Mouse (Mus musculus) lung, postnatal 14 days (tissue): ENCODE data around the gene Dlx3.

Source experiments
- DNase-seq: peaks from one replicate; pipeline ENCODE4 v3.0.0; 2021

Gene Dlx3

DNA sequence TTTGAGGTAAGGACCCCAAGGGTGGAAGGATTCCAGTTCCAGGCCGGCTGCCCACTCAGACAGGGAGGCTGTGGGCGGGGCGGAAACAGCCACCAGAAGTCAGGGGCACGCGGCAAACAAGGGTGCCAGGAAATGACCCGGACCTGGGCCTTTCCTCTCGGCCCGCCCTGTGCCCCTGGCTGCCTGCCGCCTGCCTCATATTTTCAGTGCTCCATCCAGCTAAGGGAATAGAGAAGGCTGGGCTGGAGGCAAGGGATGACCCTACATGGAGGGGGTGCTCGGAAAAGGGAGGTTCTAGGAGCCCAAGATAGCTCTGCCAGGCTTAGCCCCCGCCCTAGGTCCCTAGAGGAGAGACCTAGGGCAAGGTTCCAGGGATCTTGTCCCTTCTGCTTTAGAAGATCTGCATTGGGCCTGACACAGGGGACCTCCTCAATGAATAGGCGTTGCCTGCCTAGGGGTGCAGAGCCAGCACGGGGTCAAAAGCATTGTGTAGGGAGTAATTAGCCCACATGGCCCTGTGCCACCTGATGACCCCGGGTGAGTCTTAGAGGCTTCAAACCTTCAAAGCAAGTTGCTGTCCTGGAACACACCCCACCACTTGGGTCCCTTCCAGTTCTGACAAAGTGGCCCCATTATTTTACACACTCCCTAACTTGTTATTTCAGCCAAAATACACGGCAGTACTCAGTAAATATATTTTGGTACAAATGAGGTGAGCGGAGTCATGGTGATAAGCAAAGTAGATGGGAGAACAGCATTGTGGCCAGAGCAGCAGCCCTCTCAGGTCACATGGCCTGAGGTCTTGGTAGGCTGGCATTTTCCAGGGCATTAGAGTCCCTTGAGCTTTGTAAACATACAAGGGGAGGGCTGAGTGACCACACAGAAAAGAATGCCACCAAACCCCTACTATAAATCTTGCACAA is 30.8 kb upstream of the Dlx3 start:
- peak; percentile 82 for DNase-seq

DNA sequence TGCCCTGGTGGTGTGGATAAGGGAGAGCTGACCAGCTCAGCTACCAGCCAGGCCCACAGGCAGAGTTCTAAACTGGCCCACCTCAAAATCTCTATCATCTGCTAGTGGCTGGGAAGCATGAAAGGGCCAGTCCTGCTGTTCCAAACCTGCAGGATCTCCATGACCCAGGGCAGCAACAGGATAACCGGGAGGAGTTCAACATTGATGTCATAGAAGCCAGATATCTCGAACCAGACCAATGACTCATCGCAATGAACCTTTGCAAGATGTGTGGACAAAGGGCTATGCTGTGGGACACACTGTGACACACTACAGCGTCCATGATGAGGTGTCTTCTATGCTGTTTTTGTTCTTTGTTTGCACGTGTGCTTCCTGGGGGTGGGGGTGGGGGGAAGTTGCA is 26.8 kb upstream of the Dlx3 start:
- no peak for DNase-seq

DNA sequence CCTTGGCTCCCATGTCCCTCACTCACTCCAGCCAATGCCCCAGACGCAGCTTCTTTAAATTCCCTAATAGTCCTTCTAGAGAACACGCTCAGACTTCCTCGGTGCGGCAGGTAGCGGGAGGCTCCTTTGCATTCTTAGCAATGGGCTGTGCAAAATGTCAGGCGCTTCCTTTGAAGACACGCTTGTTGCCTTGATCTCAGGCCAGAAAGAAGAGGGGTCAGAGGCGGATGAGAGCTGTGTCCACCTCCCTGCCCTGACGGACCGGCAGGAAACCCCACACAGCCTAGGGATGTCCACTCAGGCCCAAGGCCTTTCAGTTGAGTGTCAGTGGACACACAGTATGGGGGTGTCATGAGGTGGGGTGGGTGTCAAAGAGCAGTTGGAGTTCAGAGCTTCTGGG is 24.3 kb upstream of the Dlx3 start:
- DNase-seq = no peak

DNA sequence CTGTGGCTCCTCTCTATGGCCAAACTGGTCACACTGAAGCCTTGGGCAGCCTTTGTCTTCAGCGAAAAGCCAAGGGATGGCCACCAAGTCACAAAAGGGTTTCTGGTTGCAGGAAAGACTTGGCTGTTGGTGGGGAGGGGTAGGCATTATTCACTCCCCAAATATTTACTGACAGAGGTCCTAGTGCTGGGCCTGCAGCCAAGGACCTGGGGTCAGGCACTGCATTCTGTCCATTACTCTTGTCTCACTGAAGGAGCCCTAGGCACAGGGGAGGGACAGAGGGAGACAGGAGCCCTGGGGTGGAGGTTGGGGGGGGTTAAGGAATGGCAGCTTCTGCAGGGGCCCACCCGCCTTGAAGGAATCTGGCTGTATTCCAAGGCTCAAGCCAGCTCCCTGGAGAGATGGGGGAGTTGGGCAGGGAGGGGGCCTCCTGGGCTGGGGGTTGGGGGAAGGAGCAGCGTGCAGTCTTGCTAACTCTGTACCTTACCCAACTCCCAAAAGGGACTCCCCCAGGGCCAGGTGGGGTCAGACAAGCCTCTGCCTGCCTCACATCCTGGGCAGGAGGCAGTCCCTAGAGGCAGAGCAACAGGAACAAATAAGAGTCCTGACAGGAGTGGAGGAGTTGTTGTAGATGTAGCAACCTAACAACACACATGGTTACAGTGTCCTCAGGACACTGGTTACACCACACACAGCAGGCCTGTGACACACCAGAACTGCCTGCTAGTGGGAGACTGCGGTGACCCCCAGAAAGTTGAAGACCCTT is 23.1 kb upstream of the Dlx3 start:
- no peak for DNase-seq

DNA sequence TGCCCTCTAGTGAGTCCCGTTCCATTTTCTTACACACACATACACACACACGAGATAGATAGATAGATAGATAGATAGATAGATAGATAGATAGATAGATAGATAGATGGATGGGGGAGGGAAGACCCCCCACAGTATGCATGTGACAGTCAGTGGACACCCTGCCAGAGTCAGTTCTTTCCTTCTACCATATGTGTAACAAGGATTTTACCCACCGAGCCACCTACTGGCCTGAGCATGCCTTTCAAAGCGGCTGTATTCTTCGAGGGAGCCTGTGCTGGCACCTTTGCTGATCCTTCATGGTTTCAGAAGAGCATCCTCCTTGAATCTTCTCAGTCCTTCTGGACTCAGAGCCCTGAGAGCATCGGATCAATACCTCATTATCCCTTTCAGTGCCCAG is 22.0 kb upstream of the Dlx3 start:
- DNase-seq = no peak

DNA sequence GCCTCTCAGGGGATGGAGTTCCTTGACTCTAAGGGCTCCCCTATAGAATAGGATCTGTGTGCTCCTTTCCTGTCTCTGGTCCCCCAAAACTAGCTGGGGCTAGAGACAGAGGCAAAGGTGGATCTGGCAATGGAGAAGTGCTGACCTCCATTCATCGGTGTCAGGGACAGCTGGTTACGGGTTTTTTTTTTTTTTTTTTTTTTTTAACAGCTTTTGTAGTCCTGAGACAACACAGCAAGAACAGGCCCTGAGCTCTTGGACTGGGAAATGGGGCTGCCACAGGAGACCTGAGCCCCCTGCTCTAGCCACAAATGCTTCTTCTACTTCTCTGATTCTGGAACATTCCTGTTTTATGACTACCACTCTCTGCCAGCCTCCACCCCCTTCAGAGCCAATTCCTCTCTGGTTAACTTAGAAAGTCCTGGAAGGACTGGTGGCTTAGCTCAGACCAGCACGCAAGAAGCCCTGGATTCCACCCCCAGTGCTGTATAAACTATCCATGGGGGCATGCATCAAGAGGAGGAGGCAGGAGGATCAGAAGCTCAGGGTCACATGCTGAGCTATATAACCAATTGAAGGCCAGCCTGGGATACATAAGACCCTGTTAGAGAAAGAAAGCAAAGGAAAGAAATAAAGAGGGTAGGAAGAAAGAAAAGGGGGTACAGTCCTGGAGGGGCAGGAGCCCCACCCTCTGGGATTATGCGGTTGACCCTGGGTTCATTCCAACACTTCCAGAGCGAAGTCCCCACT is 21.4 kb upstream of the Dlx3 start:
- DNase-seq = no peak

DNA sequence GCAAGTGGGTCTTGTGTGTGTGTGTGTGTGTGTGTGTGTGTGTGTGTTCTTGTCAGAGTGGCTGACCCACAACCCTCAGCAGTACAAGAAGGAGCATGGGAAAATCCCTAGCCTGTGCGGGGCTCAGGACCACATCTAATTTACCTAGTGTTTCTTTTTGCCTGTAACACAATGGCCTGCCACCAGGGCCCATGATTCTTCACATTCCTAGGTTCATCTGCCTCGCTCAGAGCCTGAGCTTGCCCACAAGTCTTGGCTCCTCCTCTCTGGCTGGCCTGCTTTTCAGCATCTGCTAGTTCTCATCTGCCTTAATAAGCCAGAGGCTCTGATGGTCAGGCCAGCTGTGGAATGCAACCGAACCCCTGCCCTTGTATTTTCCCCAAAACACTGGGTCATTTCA is 19.5 kb upstream of the Dlx3 start:
- no peak for DNase-seq

DNA sequence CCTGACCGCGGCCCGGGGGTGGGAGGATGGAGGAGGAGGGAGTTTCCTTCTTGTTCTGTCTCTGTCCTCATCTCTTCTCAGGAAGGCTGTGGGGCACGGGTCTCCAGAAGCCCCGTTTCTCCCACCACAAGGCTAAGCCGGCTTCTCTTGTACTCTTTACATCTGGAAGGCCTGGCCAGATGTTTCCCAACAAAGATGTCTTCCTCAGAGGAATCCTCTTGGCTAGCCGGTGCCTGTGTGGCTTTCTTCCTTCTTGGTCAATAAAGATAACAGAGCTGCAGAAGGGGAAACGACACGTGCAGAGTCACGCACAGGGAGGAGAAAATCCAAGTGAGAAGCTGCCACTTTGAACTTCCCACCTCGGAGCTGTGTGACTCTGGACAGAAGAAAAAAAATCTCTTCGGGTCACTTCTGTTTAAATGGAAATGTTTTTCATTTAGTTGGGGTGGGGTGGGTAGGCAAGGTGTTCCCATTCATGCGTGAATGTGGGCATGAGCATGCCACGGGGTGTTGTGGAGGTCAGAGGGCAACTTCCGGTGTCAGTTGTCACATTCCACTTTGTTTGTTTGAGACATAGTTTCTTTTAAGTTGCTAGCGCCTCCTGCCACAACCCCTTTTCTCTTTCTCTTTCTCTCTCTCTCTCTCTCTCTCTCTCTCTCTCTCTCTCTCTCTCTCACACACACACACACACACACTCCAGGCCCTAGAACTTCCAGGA is 18.7 kb upstream of the Dlx3 start:
- no peak for DNase-seq

DNA sequence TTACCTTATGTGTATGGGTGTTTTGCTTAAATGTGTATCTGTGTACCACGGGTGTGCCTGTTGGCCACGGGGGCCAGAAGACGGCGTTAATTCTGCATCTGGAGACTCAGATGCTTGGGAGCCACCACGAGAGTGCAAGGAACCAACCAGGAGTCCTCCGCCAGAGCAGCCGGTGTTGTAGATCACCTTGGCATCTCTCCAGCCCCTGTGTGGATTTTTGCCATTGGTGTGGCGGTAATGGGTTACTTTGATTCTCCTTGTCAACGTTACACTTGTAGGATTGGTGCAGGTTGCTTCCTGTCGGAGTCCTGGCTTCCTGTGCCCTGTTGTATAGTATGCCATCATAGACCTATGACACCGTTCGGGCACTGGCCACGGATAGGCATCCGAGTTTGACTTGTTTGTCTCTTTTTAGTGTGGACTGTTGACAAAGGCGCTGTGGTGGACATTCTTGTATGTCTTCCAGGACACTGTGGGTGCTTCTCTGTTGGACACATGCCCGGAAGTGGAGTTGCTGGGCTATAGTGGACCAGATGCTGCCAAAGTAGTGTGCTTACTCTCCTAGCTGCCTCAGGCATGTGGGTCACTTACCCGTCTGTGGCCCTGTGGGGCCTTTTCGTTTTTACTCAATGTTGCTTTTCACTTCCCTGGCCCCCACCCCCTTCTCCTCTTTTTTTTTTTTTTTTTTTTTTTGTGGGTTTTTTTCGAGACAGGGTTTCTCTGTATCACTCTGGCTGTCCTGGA is 17.6 kb upstream of the Dlx3 start:
- peak; percentile 55 for DNase-seq

DNA sequence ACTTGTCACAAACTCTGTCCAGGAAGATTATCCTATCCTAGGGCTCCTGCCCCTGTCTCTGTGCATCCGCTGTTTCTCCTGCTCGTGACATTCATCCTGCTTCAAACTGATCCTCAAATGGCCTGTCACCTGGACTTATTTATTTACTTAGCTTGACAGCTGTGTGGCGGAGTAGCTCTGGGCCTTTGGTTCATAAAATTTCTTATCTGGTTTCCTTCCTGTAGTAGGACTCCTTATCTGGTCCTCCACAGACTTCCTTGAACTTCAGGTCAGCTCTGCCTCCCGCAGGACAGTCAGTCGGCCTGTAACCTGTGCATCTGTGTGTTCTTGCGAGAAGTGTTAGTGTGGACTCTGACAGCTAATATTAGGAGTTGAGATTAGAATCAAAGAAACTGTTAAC is 15.7 kb upstream of the Dlx3 start:
- no peak for DNase-seq

DNA sequence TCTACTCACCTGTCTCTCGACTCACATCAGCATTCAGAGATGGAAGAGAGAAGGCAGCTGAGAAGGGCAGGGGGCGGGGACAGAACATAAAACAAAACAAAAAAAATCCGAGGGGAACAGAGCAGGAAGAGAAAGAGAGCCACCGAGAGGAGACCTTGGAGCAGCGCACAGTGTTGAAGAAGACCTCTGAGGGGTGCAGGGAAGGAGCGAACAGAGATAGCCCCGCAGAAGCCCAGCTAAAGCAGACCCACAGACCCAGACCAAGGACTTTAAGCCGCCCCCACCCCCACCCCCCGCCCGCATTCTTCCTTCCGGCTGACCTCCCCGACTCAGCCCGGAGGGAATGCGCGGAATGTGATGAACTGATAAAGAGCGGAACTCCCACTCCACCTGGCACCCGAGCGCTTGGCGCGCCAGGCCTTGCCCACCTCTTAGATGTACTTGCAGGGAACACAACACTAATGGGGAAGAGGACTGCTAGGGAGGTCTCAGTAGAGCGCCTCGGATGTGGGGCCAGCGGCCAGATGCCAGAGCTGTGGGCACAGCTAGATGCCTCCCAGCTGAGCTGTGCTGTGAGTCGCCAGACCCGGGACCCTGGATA is 14.5 kb upstream of the Dlx3 start:
- DNase-seq = peak; percentile 59

DNA sequence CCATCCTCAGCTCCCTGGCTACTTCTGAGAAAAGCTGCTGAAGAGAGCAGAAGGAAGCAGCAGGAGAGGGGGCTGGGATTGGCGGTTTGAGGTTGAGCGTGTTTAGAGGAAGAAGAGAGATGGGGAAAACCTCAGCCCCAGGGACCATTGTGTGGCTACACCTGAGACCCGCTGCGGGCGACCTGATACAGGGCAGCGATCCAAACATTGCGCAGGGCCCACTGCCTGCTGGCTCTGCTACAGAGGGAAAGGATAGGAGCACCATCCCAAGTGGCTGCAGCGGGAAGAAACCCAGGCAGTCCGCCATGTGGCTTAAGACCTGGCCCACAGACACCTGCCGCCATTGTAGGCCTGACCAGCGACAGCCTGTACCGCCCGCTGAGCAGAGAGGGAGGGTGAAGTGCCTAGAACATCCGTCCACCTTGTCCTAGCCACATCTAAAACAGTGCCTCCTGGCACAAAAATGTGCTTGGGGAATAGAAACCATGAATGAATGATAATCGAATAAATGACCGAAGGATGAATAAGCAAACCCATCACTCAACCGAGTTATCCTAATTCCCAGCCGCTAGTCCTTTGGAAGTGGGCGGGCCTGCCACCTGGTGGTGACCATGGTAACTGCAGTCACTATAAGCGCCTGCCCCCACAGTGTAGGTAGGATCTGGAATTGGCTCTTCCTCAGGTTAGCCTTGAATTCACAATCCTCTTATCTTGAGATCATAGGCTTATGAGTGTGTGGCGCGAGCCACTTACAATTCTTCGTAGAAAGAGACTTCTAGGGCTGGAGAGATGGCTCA is 13.3 kb upstream of the Dlx3 start:
- peak; percentile 89 for DNase-seq

DNA sequence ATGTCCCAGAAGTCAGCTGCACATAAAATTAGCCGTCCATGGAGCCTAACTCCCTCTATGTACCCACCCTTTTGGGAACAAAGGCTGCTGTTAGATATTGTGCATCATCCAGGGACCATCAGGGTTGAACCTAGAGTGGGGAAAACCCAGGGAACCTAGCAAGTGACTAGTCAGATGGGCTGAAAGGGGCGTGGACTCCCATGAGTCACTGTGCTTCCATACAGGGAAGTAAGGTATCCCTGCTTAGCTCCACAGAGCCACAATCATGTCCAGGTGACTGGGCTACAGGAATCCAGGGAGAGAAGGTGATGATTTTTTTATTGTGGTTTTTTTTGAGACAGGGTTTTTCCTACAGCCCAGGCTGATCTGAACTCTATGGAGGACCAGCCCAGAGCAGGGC is 10.9 kb upstream of the Dlx3 start:
- no peak for DNase-seq

DNA sequence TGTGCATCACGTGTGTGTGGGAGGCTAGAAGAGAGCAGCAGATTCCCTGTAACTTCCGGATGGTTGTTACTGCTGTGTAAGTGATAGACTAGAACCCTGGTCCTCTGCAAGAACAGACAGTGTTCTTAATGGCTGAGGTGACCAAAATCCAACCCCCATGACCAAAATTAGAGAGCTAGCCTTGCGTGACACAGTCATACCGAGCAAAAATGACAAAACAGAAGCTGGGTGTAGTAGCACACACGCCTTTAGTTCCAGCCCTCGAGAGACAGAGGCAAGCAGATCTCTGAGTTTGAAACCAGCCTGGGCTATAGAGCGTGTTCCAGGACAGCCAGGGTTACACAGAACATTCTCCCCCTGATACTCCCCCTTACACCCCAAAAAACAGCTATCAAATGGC is 9.8 kb upstream of the Dlx3 start:
- no peak for DNase-seq

DNA sequence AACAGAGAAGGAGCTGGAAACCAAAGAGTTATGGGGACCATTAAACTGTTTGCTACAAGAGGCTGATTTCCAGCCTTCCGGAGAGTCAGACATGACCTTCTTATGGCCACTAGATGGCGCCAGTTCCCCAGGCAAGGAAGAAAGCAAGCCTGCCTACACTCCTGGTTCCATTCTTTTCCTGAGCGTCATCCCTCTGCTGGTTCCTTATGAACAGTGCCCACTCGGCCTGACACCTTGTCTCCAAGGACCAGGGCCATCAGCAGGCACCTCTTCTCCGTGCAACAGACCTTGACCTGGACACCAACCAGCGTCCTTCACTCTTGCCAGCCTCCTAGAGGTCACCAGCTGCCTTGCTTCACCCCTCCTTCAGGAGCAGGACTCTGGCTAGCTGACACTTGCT is 2.9 kb upstream of the Dlx3 start:
- DNase-seq = peak; percentile 78

DNA sequence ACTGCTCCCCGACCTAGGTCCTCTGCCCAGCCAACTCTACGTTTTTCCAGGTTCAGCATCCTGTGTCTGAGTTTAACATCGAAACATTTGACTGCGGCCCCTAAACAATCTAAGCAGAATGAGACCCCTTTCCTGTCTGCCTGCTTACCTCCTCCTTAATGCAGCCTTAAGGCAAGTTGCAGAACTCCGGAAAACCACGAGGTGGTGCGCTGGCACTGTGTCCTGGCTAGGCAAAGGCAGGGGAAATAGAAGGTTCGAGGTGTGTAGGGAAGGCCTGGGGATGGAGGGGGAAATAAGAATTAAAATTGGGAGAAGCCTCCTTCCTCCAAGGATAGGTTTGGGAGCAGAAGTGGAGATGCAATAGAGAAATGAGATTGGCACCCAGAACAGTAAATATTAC is 1.4 kb upstream of the Dlx3 start:
- peak; percentile 83 for DNase-seq

DNA sequence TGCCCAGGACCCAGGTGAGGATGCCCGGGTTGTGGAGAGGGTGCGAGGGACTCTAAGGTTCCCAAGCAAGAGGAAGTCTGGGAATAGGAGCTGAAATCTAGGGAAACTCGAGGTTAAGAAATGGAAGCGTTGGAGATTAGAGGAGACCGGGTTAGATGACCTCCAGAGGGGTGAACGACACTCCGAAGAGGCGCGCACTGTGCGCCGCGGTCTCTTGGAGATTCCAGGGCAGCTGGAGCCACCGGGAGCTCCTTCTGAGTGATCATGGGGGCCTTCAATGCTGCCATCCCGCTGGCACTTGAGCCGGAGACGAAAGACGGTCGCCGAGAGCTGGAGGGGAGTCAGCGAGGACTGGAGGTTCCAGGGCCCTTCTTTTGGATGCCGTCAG is 708 bp downstream of the Dlx3 start:
- no peak for DNase-seq

DNA sequence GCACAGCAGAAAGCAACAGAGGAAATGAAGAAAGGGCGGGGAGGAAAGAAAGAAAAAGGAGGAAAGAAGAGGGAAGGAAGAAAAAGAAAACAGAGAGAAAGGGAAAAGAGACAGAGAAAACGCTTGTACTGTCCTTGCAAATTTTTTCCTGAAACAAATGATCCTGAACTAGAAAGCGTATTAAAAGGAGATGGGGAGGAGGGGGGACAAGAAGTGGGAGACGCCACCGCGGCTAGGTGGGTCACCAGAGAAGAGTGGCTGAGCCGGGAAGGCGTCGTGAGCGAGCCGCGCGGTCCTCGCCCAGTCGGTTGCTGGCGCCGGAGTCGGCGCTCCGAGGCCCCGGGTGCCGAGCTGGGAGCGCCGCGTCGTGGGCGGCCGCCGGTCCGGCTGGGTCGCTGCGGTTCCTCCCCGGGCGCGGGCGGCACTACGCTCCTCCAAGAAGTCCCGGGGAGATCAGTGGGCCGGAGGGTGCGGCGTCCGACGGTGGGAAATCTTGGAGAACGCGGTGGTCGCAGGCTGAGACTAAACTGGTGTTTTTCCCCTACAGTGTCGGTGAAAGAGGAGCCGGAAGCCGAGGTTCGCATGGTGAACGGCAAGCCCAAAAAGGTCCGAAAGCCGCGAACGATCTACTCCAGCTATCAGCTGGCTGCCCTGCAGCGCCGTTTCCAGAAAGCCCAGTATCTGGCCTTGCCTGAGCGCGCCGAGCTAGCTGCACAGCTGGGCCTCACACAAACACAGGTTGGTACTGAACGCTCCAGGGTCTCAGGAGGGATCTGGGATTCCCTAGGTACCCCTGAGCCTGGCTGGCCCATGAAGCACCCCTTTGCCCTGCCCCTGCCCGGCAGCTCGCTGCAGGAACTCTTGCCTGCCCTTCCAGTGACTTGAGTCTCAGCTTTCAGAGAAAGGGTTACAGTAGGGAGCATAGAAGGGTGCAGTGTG is 1.5 kb downstream of the Dlx3 start:
- DNase-seq = no peak

DNA sequence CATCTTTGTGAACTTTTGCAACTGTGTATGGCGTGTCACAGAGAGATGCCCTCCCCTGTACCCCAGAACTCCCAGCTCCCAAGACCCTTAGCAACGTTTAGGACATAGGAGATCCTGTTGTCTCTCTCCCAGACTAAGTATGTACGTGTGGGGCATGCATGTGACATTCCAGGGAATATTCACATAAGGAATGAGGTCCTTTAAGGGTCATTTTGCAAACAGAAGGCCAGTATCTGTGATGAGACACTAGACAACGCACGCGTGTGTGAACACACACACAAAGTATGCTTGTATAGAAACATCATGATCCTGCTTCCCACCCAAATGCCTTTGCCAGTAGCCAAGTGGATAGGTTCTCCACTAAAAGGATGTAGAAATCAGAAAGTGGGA is 2.2 kb downstream of the Dlx3 start:
- no peak for DNase-seq
